Mouse (Mus musculus): ENCODE measurements around the gene Kctd21. TPM values are rescaled to one million over a fixed set of nuclear protein-coding genes. Genes with fewer than 3 reads are reported as not detected.

Kctd21 gene
- polyA plus RNA-seq, 1 experiment from 2014 or later: 1.4 TPM

GRCm38 (mm10) chr7:97312856-97313255 is 19.3 kb upstream of the Kctd21 start:
- Histone ChIP-seq H3K9ac (ENCODE audit: low read depth, low read length) (no peak overlapping the region), H3K4me1 (ENCODE audit: control insufficient read depth, low read depth, low read length) (no peaks in the 10 kb centered on the region), H3K27ac (ENCODE audit: low read length) (no peak overlapping the region), H3K4me2 (ENCODE audit: low read depth, low read length) (no peak overlapping the region), H3K36me3 (ENCODE audit: control insufficient read depth, insufficient read depth) (no peaks in the 10 kb centered on the region), H3K9me3 (replicated peaks; ENCODE audit: control insufficient read depth, low read length) (no peaks in the 10 kb centered on the region), H3K27me3 (ENCODE audit: control insufficient read depth, insufficient read depth, low read depth, low read length) (no peaks in the 10 kb centered on the region), H3K4me3 (ENCODE audit: low read depth, low read length) (no peak overlapping the region)
- 54% methylated on average over 6 of the region's 6 CpGs for WGBS (ENCODE audit: insufficient replicate concordance)
- ATAC-seq (ENCODE audit: low read depth): no peak

- Histone ChIP-seq H3K4me2 (ENCODE audit: low read depth, low read length) (no peak overlapping the region), H3K9me3 (replicated peaks; ENCODE audit: control insufficient read depth, low read length) (no peaks in the 10 kb centered on the region), H3K9ac (ENCODE audit: low read depth, low read length) (no peak overlapping the region), H3K27ac (ENCODE audit: low read length) (no peak overlapping the region), H3K4me1 (ENCODE audit: control insufficient read depth, low read depth, low read length) (no peaks in the 10 kb centered on the region), H3K27me3 (ENCODE audit: control insufficient read depth, insufficient read depth, low read depth, low read length) (no peaks in the 10 kb centered on the region), H3K36me3 (ENCODE audit: control insufficient read depth, insufficient read depth) (no peaks in the 10 kb centered on the region), H3K4me3 (ENCODE audit: low read depth, low read length) (no peak overlapping the region)
- WGBS (ENCODE audit: insufficient replicate concordance): 62% methylated on average over 7 of the region's 7 CpGs
- ATAC-seq (ENCODE audit: low read depth): no peak
Measured at GRCm38 (mm10) chr7:97313364-97313995, 18.6 kb upstream of the Kctd21 start.

GRCm38 (mm10) chr7:97314646-97315045 is 17.5 kb upstream of the Kctd21 start:
- H3K27ac ChIP-seq (ENCODE audit: low read length): no peak overlapping the region
- H3K9ac ChIP-seq (ENCODE audit: low read depth, low read length): no peak overlapping the region
- H3K9me3 ChIP-seq (replicated peaks; ENCODE audit: control insufficient read depth, low read length): no peaks in the 10 kb centered on the region
- no peaks in the 10 kb centered on the region for H3K27me3 ChIP-seq (ENCODE audit: control insufficient read depth, insufficient read depth, low read depth, low read length)
- 51% methylated on average over 5 of the region's 5 CpGs for WGBS (ENCODE audit: insufficient replicate concordance)
- ATAC-seq (ENCODE audit: low read depth): no peak
- no peaks in the 10 kb centered on the region for H3K4me1 ChIP-seq (ENCODE audit: control insufficient read depth, low read depth, low read length)
- H3K36me3 ChIP-seq (ENCODE audit: control insufficient read depth, insufficient read depth): no peaks in the 10 kb centered on the region
- no peak overlapping the region for H3K4me2 ChIP-seq (ENCODE audit: low read depth, low read length)
- H3K4me3 ChIP-seq (ENCODE audit: low read depth, low read length): no peak overlapping the region

GRCm38 (mm10) chr7:97315656-97316055 is 16.5 kb upstream of the Kctd21 start:
- Histone ChIP-seq H3K36me3 (ENCODE audit: control insufficient read depth, insufficient read depth) (no peaks in the 10 kb centered on the region), H3K27me3 (ENCODE audit: control insufficient read depth, insufficient read depth, low read depth, low read length) (no peaks in the 10 kb centered on the region), H3K4me2 (ENCODE audit: low read depth, low read length) (no peak overlapping the region), H3K4me1 (ENCODE audit: control insufficient read depth, low read depth, low read length) (no peaks in the 10 kb centered on the region), H3K27ac (ENCODE audit: low read length) (no peak overlapping the region), H3K9ac (ENCODE audit: low read depth, low read length) (no peak overlapping the region), H3K4me3 (ENCODE audit: low read depth, low read length) (no peak overlapping the region), H3K9me3 (replicated peaks; ENCODE audit: control insufficient read depth, low read length) (no peaks in the 10 kb centered on the region)
- WGBS (ENCODE audit: insufficient replicate concordance): 65% methylated on average over 6 of the region's 6 CpGs
- no peak for ATAC-seq (ENCODE audit: low read depth)

- H3K9me3 ChIP-seq (replicated peaks; ENCODE audit: control insufficient read depth, low read length): no peaks in the 10 kb centered on the region
- H3K4me1 ChIP-seq (ENCODE audit: control insufficient read depth, low read depth, low read length): no peaks in the 10 kb centered on the region
- no peaks in the 10 kb centered on the region for H3K27me3 ChIP-seq (ENCODE audit: control insufficient read depth, insufficient read depth, low read depth, low read length)
- no peak overlapping the region for H3K4me3 ChIP-seq (ENCODE audit: low read depth, low read length)
- 60% methylated on average over 3 of the region's 3 CpGs for WGBS (ENCODE audit: insufficient replicate concordance)
- no peak overlapping the region for H3K4me2 ChIP-seq (ENCODE audit: low read depth, low read length)
- no peaks in the 10 kb centered on the region for H3K36me3 ChIP-seq (ENCODE audit: control insufficient read depth, insufficient read depth)
- H3K9ac ChIP-seq (ENCODE audit: low read depth, low read length): no peak overlapping the region
- no peak for ATAC-seq (ENCODE audit: low read depth)
- no peak overlapping the region for H3K27ac ChIP-seq (ENCODE audit: low read length)
Measured at GRCm38 (mm10) chr7:97317706-97318105, 14.4 kb upstream of the Kctd21 start.

- Histone ChIP-seq H3K4me1 (ENCODE audit: control insufficient read depth, low read depth, low read length) (no peaks in the 10 kb centered on the region), H3K27me3 (ENCODE audit: control insufficient read depth, insufficient read depth, low read depth, low read length) (peaks cover 28% of the 10 kb centered on the region), H3K27ac (ENCODE audit: low read length) (no peak overlapping the region), H3K36me3 (ENCODE audit: control insufficient read depth, insufficient read depth) (no peaks in the 10 kb centered on the region), H3K4me3 (ENCODE audit: low read depth, low read length) (no peak overlapping the region), H3K9me3 (replicated peaks; ENCODE audit: control insufficient read depth, low read length) (no peaks in the 10 kb centered on the region), H3K9ac (ENCODE audit: low read depth, low read length) (no peak overlapping the region), H3K4me2 (ENCODE audit: low read depth, low read length) (no peak overlapping the region)
- WGBS (ENCODE audit: insufficient replicate concordance): 74% methylated on average over 8 of the region's 8 CpGs
- ATAC-seq (ENCODE audit: low read depth): no peak
Measured at GRCm38 (mm10) chr7:97324342-97324741, 7.8 kb upstream of the Kctd21 start.

- ATAC-seq (ENCODE audit: low read depth): no peak
- no peaks in the 10 kb centered on the region for H3K9me3 ChIP-seq (replicated peaks; ENCODE audit: control insufficient read depth, low read length)
Measured at GRCm38 (mm10) chr7:97325156-97325985, 6.8 kb upstream of the Kctd21 start.

GRCm38 (mm10) chr7:97327376-97327775 is 4.8 kb upstream of the Kctd21 start:
- peaks cover 28% of the 10 kb centered on the region for H3K27me3 ChIP-seq (ENCODE audit: control insufficient read depth, insufficient read depth, low read depth, low read length)
- H3K9me3 ChIP-seq (replicated peaks; ENCODE audit: control insufficient read depth, low read length): no peaks in the 10 kb centered on the region
- 78% methylated on average over 4 of the region's 4 CpGs for WGBS (ENCODE audit: insufficient replicate concordance)
- no peak overlapping the region for H3K9ac ChIP-seq (ENCODE audit: low read depth, low read length)
- ATAC-seq (ENCODE audit: low read depth): no peak
- no peak overlapping the region for H3K4me3 ChIP-seq (ENCODE audit: low read depth, low read length)
- H3K4me2 ChIP-seq (ENCODE audit: low read depth, low read length): no peak overlapping the region
- H3K27ac ChIP-seq (ENCODE audit: low read length): no peak overlapping the region
- peaks cover 6% of the 10 kb centered on the region for H3K4me1 ChIP-seq (ENCODE audit: control insufficient read depth, low read depth, low read length)
- no peaks in the 10 kb centered on the region for H3K36me3 ChIP-seq (ENCODE audit: control insufficient read depth, insufficient read depth)

More at GRCm38 (mm10) chr7:97325156-97325985, 6.8 kb upstream of the Kctd21 start:
- Histone ChIP-seq H3K27me3 (ENCODE audit: control insufficient read depth, insufficient read depth, low read depth, low read length) (peaks cover 28% of the 10 kb centered on the region), H3K4me3 (ENCODE audit: low read depth, low read length) (no peak overlapping the region), H3K27ac (ENCODE audit: low read length) (no peak overlapping the region), H3K4me2 (ENCODE audit: low read depth, low read length) (no peak overlapping the region), H3K9ac (ENCODE audit: low read depth, low read length) (no peak overlapping the region), H3K4me1 (ENCODE audit: control insufficient read depth, low read depth, low read length) (no peaks in the 10 kb centered on the region), H3K36me3 (ENCODE audit: control insufficient read depth, insufficient read depth) (no peaks in the 10 kb centered on the region)
- 14% methylated on average over 84 of the region's 96 CpGs for WGBS (ENCODE audit: insufficient replicate concordance)

- Histone ChIP-seq H3K9ac (ENCODE audit: low read depth, low read length) (no peak overlapping the region), H3K4me2 (ENCODE audit: low read depth, low read length) (no peak overlapping the region), H3K27ac (ENCODE audit: low read length) (no peak overlapping the region), H3K4me3 (ENCODE audit: low read depth, low read length) (no peak overlapping the region), H3K27me3 (ENCODE audit: control insufficient read depth, insufficient read depth, low read depth, low read length) (peaks cover 28% of the 10 kb centered on the region), H3K4me1 (ENCODE audit: control insufficient read depth, low read depth, low read length) (peaks cover 13% of the 10 kb centered on the region), H3K9me3 (replicated peaks; ENCODE audit: control insufficient read depth, low read length) (no peaks in the 10 kb centered on the region), H3K36me3 (ENCODE audit: control insufficient read depth, insufficient read depth) (no peaks in the 10 kb centered on the region)
- no peak for ATAC-seq (ENCODE audit: low read depth)
- WGBS (ENCODE audit: insufficient replicate concordance): 66% methylated on average over 13 of the region's 13 CpGs
Measured at GRCm38 (mm10) chr7:97328891-97329588, 3.1 kb upstream of the Kctd21 start.

All from liver, embryonic 16.5 days (tissue).